12 mouse cellular contexts compared by ENCODE assay signal in genomic region chr10:127936747-127937409, GRCm38 (mm10). TPM values are rescaled to one million over a fixed set of nuclear protein-coding genes. Genes with fewer than 3 reads are reported as not detected.
DNase-seq lines count a peak whose midpoint lies in the region; ATAC-seq and TF ChIP-seq lines count a peak whose summit lies in the region.
"Had no signal": no experiment of that assay in that cellular context is flagged by ENCODE, and none has a peak within 500 bp of the region (broad histone marks: within the 10 kb centered on the region; RNA-seq: fewer than 3 reads in every experiment).

No protein-coding gene starts in this region.

- H3K4me1 ChIP-seq in kidney, postnatal 0 days (replicated peaks; ENCODE audit: insufficient read depth, low read length): no peaks in the 10 kb centered on the region
- H3K4me1 ChIP-seq in kidney, embryonic 15.5 days: no peaks in the 10 kb centered on the region
- peaks cover 2% of the 10 kb centered on the region; the same call in 1 of the 2 replicates for H3K4me1 ChIP-seq in testis, adult 2 months (ENCODE audit: control insufficient read depth, insufficient read depth, low read length)
- H3K4me1 ChIP-seq in intestine, embryonic 16.5 days (ENCODE audit: control insufficient read depth, insufficient read depth, low read length): peaks cover 5% of the 10 kb centered on the region; the same call in 1 of the 2 replicates
- 0 out of 2 replicates have a peak, but pooled peaks cover 4% of the 10 kb centered on the region for H3K4me1 ChIP-seq in neural tube, embryonic 15.5 days
- H3K4me1 ChIP-seq: embryonic facial prominence, embryonic 10.5 days; midbrain, embryonic 13.5 days had no signal

- H3K9me3 ChIP-seq in kidney, postnatal 0 days (replicated peaks; ENCODE audit: low read length): no peaks in the 10 kb centered on the region
- H3K9me3 ChIP-seq in kidney, embryonic 15.5 days (replicated peaks): no peaks in the 10 kb centered on the region
- no peaks in the 10 kb centered on the region for H3K9me3 ChIP-seq in intestine, embryonic 16.5 days (ENCODE audit: control insufficient read depth, low read length)
- H3K9me3 ChIP-seq in neural tube, embryonic 15.5 days (replicated peaks): no peaks in the 10 kb centered on the region
- H3K9me3 ChIP-seq: embryonic facial prominence, embryonic 10.5 days; limb, embryonic 15.5 days; midbrain, embryonic 13.5 days had no signal

- H3K27ac ChIP-seq in kidney, postnatal 0 days: 0 out of 2 replicates have a peak overlapping the region, but pooled peaks have one; percentile 19
- H3K27ac ChIP-seq in kidney, embryonic 15.5 days: no peak overlapping the region
- peak overlapping the region; percentile 87 for H3K27ac ChIP-seq in testis, adult 2 months (ENCODE audit: control insufficient read depth, insufficient read depth, low read depth, low read length)
- H3K27ac ChIP-seq in intestine, embryonic 16.5 days (ENCODE audit: low read length): peak overlapping the region; percentile 40
- H3K27ac ChIP-seq in neural tube, embryonic 15.5 days (replicated peaks): no peak overlapping the region
- H3K27ac ChIP-seq: embryonic facial prominence, embryonic 10.5 days; limb, embryonic 15.5 days; midbrain, embryonic 13.5 days had no signal

- no peak overlapping the region for H3K4me3 ChIP-seq in kidney, postnatal 0 days (replicated peaks; ENCODE audit: low read depth, low read length)
- H3K4me3 ChIP-seq in kidney, embryonic 15.5 days (replicated peaks): no peak overlapping the region
- peak overlapping the region; percentile 2; the same call in 1 of the 2 replicates for H3K4me3 ChIP-seq in testis, adult 2 months (ENCODE audit: control insufficient read depth, low read depth, low read length)
- no peak overlapping the region for H3K4me3 ChIP-seq in intestine, embryonic 16.5 days (ENCODE audit: low read length)
- H3K4me3 ChIP-seq in neural tube, embryonic 15.5 days (replicated peaks): no peak overlapping the region
- H3K4me3 ChIP-seq: embryonic facial prominence, embryonic 10.5 days; limb, embryonic 15.5 days; midbrain, embryonic 13.5 days had no signal

- no peak overlapping the region for H3K4me2 ChIP-seq in kidney, postnatal 0 days (ENCODE audit: low read length)
- H3K4me2 ChIP-seq in kidney, embryonic 15.5 days: no peak overlapping the region
- no peak overlapping the region for H3K4me2 ChIP-seq in intestine, embryonic 16.5 days (ENCODE audit: low read depth, low read length)
- H3K4me2 ChIP-seq in neural tube, embryonic 15.5 days: no peak overlapping the region
- H3K4me2 ChIP-seq: limb, embryonic 15.5 days; midbrain, embryonic 13.5 days had no signal

- peak; percentile 22 for DNase-seq in kidney, postnatal 0 days (ENCODE audit: low spot score)
- DNase-seq in testis, postnatal 14 days (ENCODE audit: low spot score): no peak
- peak; percentile 10 for DNase-seq in yolk sac, embryonic 10.5 days (ENCODE audit: low spot score)
- DNase-seq in spleen, adult 12 weeks (ENCODE audit: low spot score): no peak

- no peak for TF ChIP-seq POLR2A in testis, adult 2 months (IDR thresholded peaks at IDR 0.05; ENCODE audit: control insufficient read depth, low read depth, low read length)

- H3K27me3 ChIP-seq in kidney, postnatal 0 days (ENCODE audit: insufficient read depth, low read length): no peaks in the 10 kb centered on the region
- no peaks in the 10 kb centered on the region for H3K27me3 ChIP-seq in kidney, embryonic 15.5 days
- H3K27me3 ChIP-seq in testis, adult 2 months (ENCODE audit: control insufficient read depth, insufficient read depth, low read length): no peaks in the 10 kb centered on the region
- no peaks in the 10 kb centered on the region for H3K27me3 ChIP-seq in intestine, embryonic 16.5 days (replicated peaks; ENCODE audit: control insufficient read depth, insufficient read depth, low read length)
- no peaks in the 10 kb centered on the region for H3K27me3 ChIP-seq in neural tube, embryonic 15.5 days (replicated peaks)
- H3K27me3 ChIP-seq: CH12.LX; limb, embryonic 15.5 days; midbrain, embryonic 13.5 days had no signal

- H3K36me3 ChIP-seq in kidney, postnatal 0 days (ENCODE audit: insufficient read depth, low read length): no peaks in the 10 kb centered on the region
- H3K36me3 ChIP-seq in kidney, embryonic 15.5 days: no peaks in the 10 kb centered on the region
- H3K36me3 ChIP-seq in testis, adult 2 months (ENCODE audit: control insufficient read depth, insufficient read depth, low read length): no peaks in the 10 kb centered on the region
- H3K36me3 ChIP-seq in intestine, embryonic 16.5 days (ENCODE audit: control insufficient read depth, insufficient read depth, low read length): no peaks in the 10 kb centered on the region
- H3K36me3 ChIP-seq in neural tube, embryonic 15.5 days: no peaks in the 10 kb centered on the region
- H3K36me3 ChIP-seq: embryonic facial prominence, embryonic 10.5 days; limb, embryonic 15.5 days; midbrain, embryonic 13.5 days had no signal

- 76% methylated on average over 19 of the region's 19 CpGs for WGBS in kidney, postnatal 0 days
- 80% methylated on average over 19 of the region's 19 CpGs for WGBS in kidney, embryonic 15.5 days
- 80% methylated on average over 19 of the region's 19 CpGs for WGBS in intestine, embryonic 16.5 days
- WGBS in neural tube, embryonic 15.5 days: 88% methylated on average over 19 of the region's 19 CpGs

- ATAC-seq in kidney, postnatal 0 days (replicated peaks; ENCODE audit: low FRiP score, low read depth): no peak
- ATAC-seq in kidney, embryonic 15.5 days (replicated peaks; ENCODE audit: low FRiP score): no peak
- ATAC-seq in intestine, embryonic 16.5 days: peak; percentile 76
- no peak for ATAC-seq in neural tube, embryonic 15.5 days (ENCODE audit: low FRiP score)
- ATAC-seq: midbrain, embryonic 13.5 days had no signal

- no peak overlapping the region for H3K9ac ChIP-seq in kidney, postnatal 0 days (ENCODE audit: low read depth, low read length)
- no peak overlapping the region for H3K9ac ChIP-seq in kidney, embryonic 15.5 days
- no peak overlapping the region for H3K9ac ChIP-seq in intestine, embryonic 16.5 days (ENCODE audit: low read depth, low read length)
- H3K9ac ChIP-seq in neural tube, embryonic 15.5 days (replicated peaks): no peak overlapping the region
- H3K9ac ChIP-seq: limb, embryonic 15.5 days; midbrain, embryonic 13.5 days had no signal

- TF ChIP-seq CTCF in kidney, postnatal 0 days (IDR thresholded peaks at IDR 0.05; ENCODE audit: low read depth): no peak
- no peak for TF ChIP-seq CTCF in testis, adult 2 months (IDR thresholded peaks at IDR 0.05; ENCODE audit: control insufficient read depth, insufficient read depth, insufficient replicate concordance, low read depth, low read length)

RNA-seq across cellular contexts. Expression of gene Sdr9c7, which starts 38.6 kb away (rescaled TPM):
- not detected in 2 replicates for polyA plus RNA-seq in kidney, postnatal 0 days (2015; fragmentation: Nextera tagmentation; extraction: Ambion mirVana)
- 0.08 TPM in 1 of 2 replicates, not detected in the other for polyA plus RNA-seq in kidney, embryonic 15.5 days (2015; fragmentation: Nextera tagmentation; extraction: Ambion mirVana)
- 0.38 and 0.49 TPM in 2 replicates for polyA plus RNA-seq in testis, adult 2 months (2012; rRNA removed)
- 0.17 and 0.33 TPM in 2 replicates for polyA plus RNA-seq in intestine, embryonic 16.5 days (2015; fragmentation: Nextera tagmentation; extraction: Ambion mirVana)
- polyA plus RNA-seq in neural tube, embryonic 15.5 days (2015; fragmentation: Nextera tagmentation; extraction: Ambion mirVana): 0.06 TPM in 1 of 2 replicates, not detected in the other
- polyA plus RNA-seq: embryonic facial prominence, embryonic 10.5 days; midbrain, embryonic 13.5 days had no signal

RNA-seq across cellular contexts. Expression of gene Rdh7, which starts 48.3 kb away (rescaled TPM):
- 0.13 and 0.21 TPM in 2 replicates for polyA plus RNA-seq in kidney, postnatal 0 days (2015; fragmentation: Nextera tagmentation; extraction: Ambion mirVana)
- not detected in 2 replicates for polyA plus RNA-seq in kidney, embryonic 15.5 days (2015; fragmentation: Nextera tagmentation; extraction: Ambion mirVana)
- polyA plus RNA-seq in testis, adult 2 months (2012; rRNA removed): not detected in 2 replicates
- polyA plus RNA-seq in intestine, embryonic 16.5 days (2015; fragmentation: Nextera tagmentation; extraction: Ambion mirVana): 0.86 and 1.1 TPM in 2 replicates
- not detected in 2 replicates for polyA plus RNA-seq in neural tube, embryonic 15.5 days (2015; fragmentation: Nextera tagmentation; extraction: Ambion mirVana)
- polyA plus RNA-seq: embryonic facial prominence, embryonic 10.5 days; limb, embryonic 15.5 days; midbrain, embryonic 13.5 days had no signal

Comparison
In these comparisons a context has a peak if more than half of its experiments do, and no peak if none do; other contexts are left out.
1. H3K27ac ChIP-seq: peak in kidney, postnatal 0 days (single experiment), testis, adult 2 months (single experiment) and intestine, embryonic 16.5 days (single experiment); none in kidney, embryonic 15.5 days (single experiment) and neural tube, embryonic 15.5 days (single experiment).
2. DNase-seq: peak in kidney, postnatal 0 days (single experiment) and yolk sac, embryonic 10.5 days (single experiment); none in testis, postnatal 14 days (single experiment) and spleen, adult 12 weeks (single experiment).